Mouse (Mus musculus) bone marrow macrophage, adult 2 months (primary cell): Measurements from ENCODE around the gene Ykt6. TPM values are rescaled to one million over a fixed set of nuclear protein-coding genes. Genes with fewer than 3 reads are reported as not detected.

Source experiments
- H3K27ac ChIP-seq: 2 replicates; pipeline ENCODE4 v1.5.1; 2012; ENCODE audit warnings: low read depth, low read length; ENCODE audit not compliant: insufficient read depth
- H3K4me1 ChIP-seq: 2 replicates; pipeline ENCODE4 v1.6.1; 2012; ENCODE audit warnings: low read length; ENCODE audit not compliant: control insufficient read depth, insufficient read depth
- H3K4me3 ChIP-seq: 2 replicates; pipeline ENCODE4 v1.5.1; 2012; ENCODE audit warnings: mild to moderate bottlenecking, low read length, moderate library complexity; ENCODE audit not compliant: insufficient read depth
- CTCF ChIP-seq: IDR thresholded peaks from 2 replicates; pipeline ENCODE4 v1.5.1; 2012; ENCODE audit warnings: low read depth, mild to moderate bottlenecking, low read length, moderate library complexity
- POLR2A ChIP-seq: IDR thresholded peaks from 2 replicates; pipeline ENCODE4 v1.6.1; 2012; ENCODE audit warnings: mild to moderate bottlenecking, low read depth, low read length, borderline replicate concordance
- polyA plus RNA-seq: library from polyadenylated mRNA; stranded (reverse); fragments of >200 nt; gene quantifications from 2 replicates; pipeline ENCODE4 v1.2.4, GENCODE M21; 2012; ENCODE audit not compliant: missing spikeins, insufficient read depth, insufficient read length

Ykt6 gene
- polyA plus RNA-seq, 1 experiment, result 50.0 TPM

DNA sequence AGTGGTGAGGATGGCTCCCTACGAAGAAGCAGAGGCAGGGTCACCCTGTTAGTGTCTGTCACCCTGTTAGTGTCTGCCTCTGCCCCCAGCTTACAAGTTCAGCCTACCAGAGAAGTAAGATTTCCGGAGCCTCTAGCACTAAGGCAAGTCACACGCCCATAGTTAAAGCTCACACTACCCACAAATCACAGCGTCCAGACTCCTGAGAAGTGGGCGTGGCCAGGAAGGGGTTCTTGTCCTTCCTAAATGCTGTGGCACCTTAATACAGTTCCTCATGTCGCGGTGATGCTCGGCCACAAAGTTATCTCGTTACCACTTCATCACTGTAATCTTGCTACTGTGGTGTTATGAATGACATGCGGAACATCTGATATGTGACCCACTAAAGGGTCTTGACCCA, 32.6 kb downstream of the Ykt6 start:
- TF ChIP-seq POLR2A (no peak), CTCF (no peak)
- H3K27ac ChIP-seq, result no peak overlapping the region

DNA sequence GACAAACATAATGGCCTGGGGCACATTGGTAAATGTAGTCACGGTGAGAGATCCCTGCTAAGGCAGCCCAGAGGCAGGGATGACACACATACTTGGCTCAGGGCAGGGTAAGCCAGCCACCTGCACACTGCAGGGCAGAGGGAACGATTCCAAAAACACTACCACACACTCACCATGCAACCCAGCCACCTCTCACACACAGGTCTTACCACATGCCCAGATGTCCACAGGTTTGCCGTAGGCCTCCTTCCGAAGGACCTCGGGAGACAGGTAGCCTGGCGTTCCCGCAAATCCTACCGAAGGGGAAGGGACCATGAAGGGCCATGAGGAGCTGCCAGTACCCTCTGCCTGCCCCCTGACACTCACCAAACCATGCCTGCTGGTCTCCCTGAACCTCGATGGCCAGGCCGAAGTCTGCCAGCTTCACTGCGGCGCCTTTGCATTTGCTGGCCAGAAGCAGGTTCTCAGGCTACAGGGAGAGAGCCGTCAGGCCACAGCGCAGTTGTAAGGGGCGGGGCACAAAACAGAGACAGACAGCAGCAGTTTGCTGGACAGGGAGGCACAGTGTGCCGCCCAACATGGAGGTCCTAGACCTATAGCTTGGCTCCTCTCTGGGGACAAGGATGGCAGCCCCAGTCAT, 34.6 kb downstream of the Ykt6 start:
- Histone ChIP-seq H3K27ac (no peak overlapping the region), H3K4me1 (no peaks in the 10 kb centered on the region), H3K4me3 (no peak overlapping the region)
- TF ChIP-seq POLR2A (no peak), CTCF (no peak)

More for the DNA sequence above, 32.6 kb downstream of the Ykt6 start:
- Histone ChIP-seq H3K4me1 (no peaks in the 10 kb centered on the region), H3K4me3 (no peak overlapping the region)

DNA sequence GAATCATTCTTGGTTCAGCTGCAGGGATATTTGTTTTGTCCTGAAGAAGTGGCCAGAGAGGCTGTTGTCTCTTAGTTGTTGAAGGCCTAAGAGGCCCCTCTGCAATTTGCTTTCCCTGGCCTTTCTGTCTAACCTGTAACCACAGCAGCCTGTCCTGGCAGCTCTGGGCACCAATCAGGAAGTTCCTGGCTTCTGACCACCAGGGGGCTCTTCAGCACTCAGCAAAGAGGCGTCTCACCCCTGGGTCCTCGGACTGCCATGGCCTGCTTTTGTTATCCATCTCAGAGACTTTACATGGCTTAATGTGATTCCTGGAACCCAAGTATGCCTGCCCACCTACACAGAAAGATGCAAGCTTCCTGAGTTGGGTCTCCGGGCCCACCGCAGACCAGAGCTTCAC, 35.4 kb downstream of the Ykt6 start:
- Histone ChIP-seq H3K27ac (no peak overlapping the region), H3K4me3 (no peak overlapping the region), H3K4me1 (no peaks in the 10 kb centered on the region)
- TF ChIP-seq POLR2A (no peak), CTCF (peak; percentile 53)

DNA sequence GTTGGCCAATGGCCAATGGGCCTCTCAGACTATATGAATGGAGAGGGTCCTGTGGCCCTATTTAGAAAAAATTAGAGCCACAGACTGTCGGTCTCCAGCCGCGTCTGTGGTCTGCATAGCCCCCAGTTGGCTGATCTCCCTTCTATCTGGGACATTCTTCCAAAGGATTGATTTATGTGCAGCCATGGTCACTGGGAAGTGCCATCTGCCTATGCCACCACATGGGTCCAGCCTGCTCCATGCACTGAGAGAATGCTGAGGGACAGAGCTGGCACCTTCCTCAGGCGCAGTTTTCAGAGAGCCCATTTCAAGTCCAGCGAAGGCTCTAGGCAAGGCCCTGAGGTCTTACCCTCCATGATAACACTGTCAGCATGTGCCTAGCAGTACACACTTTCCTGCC, 38.7 kb downstream of the Ykt6 start:
- peaks cover 2% of the 10 kb centered on the region for H3K4me1 ChIP-seq
- H3K27ac ChIP-seq, result no peak overlapping the region

DNA sequence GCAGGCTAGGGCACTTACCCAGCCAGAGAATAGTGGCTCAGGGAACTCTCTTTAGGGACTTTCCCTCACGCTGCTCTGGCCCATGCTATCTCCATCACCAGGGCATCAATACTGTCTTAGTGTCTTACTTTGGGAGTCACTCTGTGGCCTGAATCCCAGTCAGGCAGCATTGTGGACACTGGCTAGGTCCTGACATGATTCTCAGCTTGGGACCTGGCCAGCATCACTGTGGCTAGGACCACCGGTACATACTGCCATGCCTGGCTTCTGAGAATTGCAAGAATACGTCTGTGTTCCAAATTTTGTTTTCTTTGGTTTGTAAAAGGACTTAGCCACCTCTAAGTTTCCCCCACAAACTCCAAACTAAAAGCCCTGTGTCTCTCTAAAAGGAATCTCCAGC, 39.4 kb downstream of the Ykt6 start:
- TF ChIP-seq CTCF, result no peak
- TF ChIP-seq POLR2A, result no peak
- Histone ChIP-seq H3K27ac (no peak overlapping the region), H3K4me1 (peaks cover 9% of the 10 kb centered on the region)

More for the DNA sequence above, 38.7 kb downstream of the Ykt6 start:
- no peak for TF ChIP-seq CTCF
- no peak for TF ChIP-seq POLR2A
- H3K4me3 ChIP-seq, result no peak overlapping the region

DNA sequence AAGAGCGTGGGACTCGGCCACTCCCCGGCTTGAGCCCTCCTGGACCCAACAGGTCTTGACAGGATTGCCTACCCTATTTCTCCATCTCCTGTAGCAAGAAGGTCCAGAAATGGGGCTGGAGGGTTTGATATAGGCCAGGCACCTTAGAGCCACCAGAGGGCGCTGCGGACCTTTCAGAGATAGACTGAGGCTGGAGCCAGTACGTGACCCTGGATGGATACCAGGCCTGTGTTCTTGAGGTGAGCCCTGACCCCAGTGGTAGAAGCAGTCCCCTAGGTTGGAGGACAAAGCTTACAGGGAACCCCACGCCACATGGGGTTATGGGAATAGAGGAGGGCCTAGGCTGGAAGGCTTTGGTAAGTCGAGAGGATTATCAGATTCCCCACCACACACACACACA, 40.5 kb downstream of the Ykt6 start:
- H3K4me1 ChIP-seq, result peaks cover 16% of the 10 kb centered on the region
- H3K27ac ChIP-seq, result no peak overlapping the region
- TF ChIP-seq POLR2A (no peak), CTCF (peak; percentile 88)
- H3K4me3 ChIP-seq, result no peak overlapping the region

More for the DNA sequence above, 39.4 kb downstream of the Ykt6 start:
- no peak overlapping the region for H3K4me3 ChIP-seq

DNA sequence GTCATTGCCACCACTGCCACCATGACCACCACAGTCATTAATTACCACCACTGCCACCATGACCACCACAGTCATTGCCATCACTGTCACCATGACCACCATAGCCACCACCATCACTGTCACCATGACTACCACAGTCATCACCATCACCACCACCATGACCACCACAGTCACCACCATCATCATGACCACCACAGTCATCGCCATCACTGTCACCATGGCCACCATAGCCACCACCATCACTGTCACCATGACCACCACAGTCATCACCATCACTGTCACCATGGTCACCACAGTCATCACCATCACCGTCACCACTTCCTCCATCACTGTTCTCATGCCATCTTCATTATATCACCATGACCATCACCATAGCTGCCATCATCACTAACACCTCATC, 43.0 kb downstream of the Ykt6 start:
- no peak overlapping the region for H3K27ac ChIP-seq
- H3K4me3 ChIP-seq, result no peak overlapping the region
- TF ChIP-seq CTCF, result no peak
- no peak for TF ChIP-seq POLR2A
- H3K4me1 ChIP-seq, result peaks cover 35% of the 10 kb centered on the region

DNA sequence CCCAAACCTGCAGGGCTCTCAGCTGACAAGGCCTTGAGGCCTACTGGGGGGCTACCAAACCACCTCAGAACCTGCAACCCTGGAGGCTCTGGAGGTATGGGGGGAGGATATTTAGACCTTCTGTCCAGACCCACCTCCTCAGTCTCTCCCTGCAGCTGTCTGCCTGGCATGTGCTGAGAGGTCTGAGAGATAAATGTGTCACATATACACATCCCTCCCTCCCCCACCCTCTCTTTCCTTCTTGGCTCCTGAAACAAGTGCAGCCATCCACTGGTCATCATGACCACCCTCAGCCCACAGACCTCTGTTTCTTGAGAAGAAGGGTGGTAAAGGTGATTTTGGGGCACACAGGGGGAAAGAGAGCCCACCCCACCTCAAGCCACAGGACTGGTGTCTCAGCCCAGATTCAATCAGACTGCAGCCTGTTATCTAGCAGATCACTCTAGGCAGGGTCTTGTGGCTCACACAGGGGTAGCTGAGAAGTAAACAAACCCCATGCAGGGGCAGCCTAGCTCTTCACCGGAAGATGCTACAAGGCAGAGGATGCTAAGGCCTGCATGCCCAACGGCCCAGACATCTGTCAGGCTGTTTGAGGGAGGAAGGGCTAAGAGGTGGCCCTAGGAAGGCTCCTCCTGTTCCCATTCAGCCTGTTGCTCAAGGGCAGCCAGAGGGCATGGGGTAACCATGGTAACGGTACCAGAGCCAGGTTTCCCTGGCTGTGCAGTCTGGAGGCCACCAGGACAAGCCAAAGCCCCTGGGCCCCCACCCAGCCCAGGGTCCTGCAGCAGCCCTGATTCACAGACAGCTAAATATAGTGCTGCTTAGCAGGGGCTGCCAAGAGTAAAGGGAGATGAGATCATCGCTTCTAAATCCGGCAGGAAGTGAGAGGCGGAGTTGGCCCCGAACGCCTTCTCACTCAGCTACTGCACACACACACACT, 44.6 kb downstream of the Ykt6 start:
- TF ChIP-seq POLR2A (no peak), CTCF (no peak)
- Histone ChIP-seq H3K27ac (peak overlapping the region; percentile 89), H3K4me1 (peaks cover 44% of the 10 kb centered on the region), H3K4me3 (no peak overlapping the region)

DNA sequence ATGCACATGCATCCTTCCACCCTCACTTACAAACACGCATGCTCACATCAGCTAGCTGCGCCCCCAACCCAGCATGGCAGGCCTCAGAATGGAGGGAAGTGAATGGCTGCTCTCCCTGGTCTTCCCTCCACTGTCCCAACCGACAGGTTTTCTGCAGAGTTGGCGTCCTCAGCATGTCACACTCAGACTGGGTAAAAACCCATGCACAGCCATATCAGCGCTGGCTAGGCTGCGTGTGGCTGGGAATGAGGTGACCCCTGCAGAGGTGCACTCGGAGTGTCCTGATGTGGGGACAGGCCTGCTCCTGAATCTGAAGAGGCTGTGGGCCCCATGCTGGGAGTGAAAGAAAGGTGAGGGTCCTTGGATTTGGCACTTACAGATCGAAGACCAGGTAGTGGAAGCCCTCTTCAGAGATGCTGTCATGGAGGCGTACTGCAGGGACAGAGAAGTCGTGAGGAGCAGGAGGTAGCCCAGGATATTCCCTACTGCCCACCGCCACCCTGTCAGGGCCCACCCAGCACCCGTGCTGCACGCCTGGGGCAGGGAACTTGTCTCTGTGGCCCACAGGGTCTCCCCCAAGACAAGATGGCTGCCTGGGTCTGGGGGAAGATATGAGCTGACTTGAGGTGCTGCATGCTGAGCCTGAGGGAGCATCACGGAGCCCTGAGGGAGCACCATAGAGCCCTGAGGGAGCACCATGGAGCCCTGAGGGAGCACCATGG, 45.6 kb downstream of the Ykt6 start:
- TF ChIP-seq POLR2A, result no peak
- H3K4me1 ChIP-seq, result peaks cover 47% of the 10 kb centered on the region
- H3K4me3 ChIP-seq, result no peak overlapping the region
- H3K27ac ChIP-seq, result peak overlapping the region; percentile 29
